Mouse (Mus musculus) embryonic facial prominence, embryonic 11.5 days (tissue): ENCODE results near the gene Prom1. TPM values are rescaled to one million over a fixed set of nuclear protein-coding genes. Genes with fewer than 3 reads are reported as not detected.

ENCODE experiments used
- ATAC-seq: fragments of 200-750 bp; cut with Nextera tagmentation; replicated peaks from 2 replicates; pipeline ENCODE4 v1.8.0; 2017; ENCODE audit warnings: low read depth; ENCODE audit not compliant: insufficient number of reproducible peaks, low FRiP score, low TSS enrichment
- DNase-seq: peaks from one replicate; pipeline ENCODE4 v3.0.0-alpha.2; 2015; ENCODE audit warnings: low spot score
- H3K27ac ChIP-seq: fragments of 300-500 bp; sonication (generic); replicated peaks from 2 replicates; pipeline ENCODE4 v1.5.1; 2014; ENCODE audit warnings: mild to moderate bottlenecking, low read depth, low read length, control low read depth
- H3K27me3 ChIP-seq: fragments of 300-500 bp; sonication (generic); 2 replicates; pipeline ENCODE4 v1.6.1; 2014; ENCODE audit warnings: mild to moderate bottlenecking, low read length, moderate library complexity, mixed read lengths; ENCODE audit not compliant: control insufficient read depth, insufficient read depth
- H3K36me3 ChIP-seq: fragments of 300-500 bp; sonication (generic); replicated peaks from 2 replicates; pipeline ENCODE4 v1.6.1; 2014; ENCODE audit warnings: low read depth, mild to moderate bottlenecking, low read length, moderate library complexity, mixed read lengths; ENCODE audit not compliant: control insufficient read depth, insufficient read depth
- H3K4me1 ChIP-seq: fragments of 300-500 bp; sonication (generic); 2 replicates; pipeline ENCODE4 v1.6.1; 2014; ENCODE audit warnings: low read length, mixed read lengths; ENCODE audit not compliant: control insufficient read depth, insufficient read depth
- H3K4me2 ChIP-seq: fragments of 300-500 bp; sonication (generic); 2 replicates; pipeline ENCODE4 v1.6.1; 2014; ENCODE audit warnings: low read depth, mild to moderate bottlenecking, control low read depth, low read length, moderate library complexity
- H3K4me3 ChIP-seq: fragments of 300-500 bp; sonication (generic); 2 replicates; pipeline ENCODE4 v1.5.1; 2014; ENCODE audit warnings: low read depth, low read length, control low read depth
- H3K9ac ChIP-seq: fragments of 300-500 bp; sonication (generic); replicated peaks from 2 replicates; pipeline ENCODE4 v1.6.1; 2014; ENCODE audit warnings: mild to moderate bottlenecking, control low read depth, low read length
- H3K9me3 ChIP-seq: fragments of 300-500 bp; sonication (generic); replicated peaks from 2 replicates; pipeline ENCODE4 v1.6.1; 2016; ENCODE audit warnings: mild to moderate bottlenecking, low read length, inconsistent platforms, mixed read lengths; ENCODE audit not compliant: control insufficient read depth
- WGBS: fragments of 180-500 bp; shearing (Covaris S2); extraction: QIAGEN DNeasy Blood & Tissue Kit; methylation state at CpG from one replicate; pipeline ENCODE4 v1.1.7; 2014; 5-methylcytosine and 5-hydroxymethylcytosine counted together
- polyA plus RNA-seq: library from polyadenylated mRNA; unstranded; fragments of >200 nt; fragmentation: Nextera tagmentation; extraction: Ambion mirVana; gene quantifications from 2 replicates; pipeline ENCODE4 v1.2.1, GENCODE M21; 2014

Prom1 gene
- polyA plus RNA-seq, 1 experiment from 2014 or later = 126 TPM

- no peak for DNase-seq
- no peak overlapping the region for H3K27ac ChIP-seq
- no peaks in the 10 kb centered on the region for H3K27me3 ChIP-seq
- H3K9me3 ChIP-seq = no peaks in the 10 kb centered on the region
- 84% methylated on average over 2 of the region's 2 CpGs for WGBS
- ATAC-seq = no peak; the same call in 1 of the 2 replicates
- no peaks in the 10 kb centered on the region for H3K4me1 ChIP-seq
- H3K9ac ChIP-seq = no peak overlapping the region
- no peak overlapping the region for H3K4me3 ChIP-seq
- H3K4me2 ChIP-seq = no peak overlapping the region
- H3K36me3 ChIP-seq = no peaks in the 10 kb centered on the region
These were observed 11.3 kb upstream of the Prom1 start for GRCm38 (mm10) chr5:44113138-44113537.

DNA sequence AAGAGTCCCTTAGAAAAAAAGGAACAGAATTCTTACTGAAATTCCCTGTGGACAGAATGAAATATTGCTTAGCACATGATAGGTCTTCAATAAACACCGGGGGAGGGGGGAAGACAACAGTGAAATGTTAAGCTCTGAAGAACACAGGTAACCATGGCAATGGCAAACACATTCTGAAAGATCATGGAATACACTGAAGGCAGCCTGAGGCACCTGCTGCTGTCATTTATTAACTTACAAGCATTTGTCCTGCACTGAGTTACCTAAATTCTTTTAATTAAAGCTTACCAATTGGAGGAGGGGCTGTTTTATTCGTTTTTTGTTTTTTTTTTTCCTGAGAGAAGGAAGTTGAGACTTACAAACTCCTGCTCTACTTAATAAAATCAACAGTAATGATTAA, 7.3 kb upstream of the Prom1 start:
- Histone ChIP-seq H3K27ac (no peak overlapping the region), H3K4me1 (no peaks in the 10 kb centered on the region), H3K27me3 (no peaks in the 10 kb centered on the region), H3K9ac (no peak overlapping the region), H3K9me3 (no peaks in the 10 kb centered on the region), H3K36me3 (no peaks in the 10 kb centered on the region), H3K4me3 (no peak overlapping the region), H3K4me2 (no peak overlapping the region)
- WGBS = 77% methylated on average over 2 of the region's 2 CpGs
- DNase-seq = no peak
- no peak for ATAC-seq

- H3K9ac ChIP-seq = no peak overlapping the region
- 84% methylated on average over 4 of the region's 4 CpGs for WGBS
- H3K4me2 ChIP-seq = no peak overlapping the region
- H3K9me3 ChIP-seq = no peaks in the 10 kb centered on the region
- no peak for DNase-seq
- ATAC-seq = no peak
- no peak overlapping the region for H3K4me3 ChIP-seq
- H3K27me3 ChIP-seq = no peaks in the 10 kb centered on the region
- no peak overlapping the region for H3K27ac ChIP-seq
- no peaks in the 10 kb centered on the region for H3K36me3 ChIP-seq
- no peaks in the 10 kb centered on the region for H3K4me1 ChIP-seq
These were observed 6.3 kb upstream of the Prom1 start for GRCm38 (mm10) chr5:44108125-44108524.

GRCm38 (mm10) chr5:44105192-44105591, 3.4 kb upstream of the Prom1 start:
- Histone ChIP-seq H3K27ac (no peak overlapping the region), H3K9ac (no peak overlapping the region), H3K4me2 (no peak overlapping the region), H3K36me3 (no peaks in the 10 kb centered on the region), H3K4me3 (no peak overlapping the region), H3K27me3 (no peaks in the 10 kb centered on the region), H3K4me1 (no peaks in the 10 kb centered on the region), H3K9me3 (no peaks in the 10 kb centered on the region)
- ATAC-seq (no peak), DNase-seq (no peak)
- WGBS = 67% methylated on average over 4 of the region's 4 CpGs

DNA sequence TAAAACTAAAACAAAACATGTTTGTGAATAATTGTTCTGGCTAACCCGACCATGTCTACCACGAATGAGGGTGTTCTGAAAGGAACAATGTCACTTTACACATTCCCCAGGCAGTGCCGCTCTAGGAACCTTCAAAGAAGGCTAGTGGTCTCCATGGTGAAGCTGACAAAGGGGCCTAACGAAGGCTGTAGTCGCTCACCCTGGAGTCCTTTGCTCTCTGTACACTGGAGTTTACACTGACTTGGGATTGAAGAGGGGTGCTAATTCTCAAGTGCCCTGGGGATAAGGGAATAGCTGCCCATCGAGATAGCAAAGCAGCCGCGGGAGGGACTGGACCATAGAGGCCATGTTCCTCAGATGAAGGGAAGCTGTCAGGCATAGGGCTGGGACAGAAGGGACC, 2.9 kb upstream of the Prom1 start:
- WGBS = 64% methylated on average over 8 of the region's 8 CpGs
- no peak for DNase-seq
- Histone ChIP-seq H3K9ac (no peak overlapping the region), H3K4me2 (no peak overlapping the region), H3K9me3 (no peaks in the 10 kb centered on the region), H3K4me1 (no peaks in the 10 kb centered on the region), H3K36me3 (no peaks in the 10 kb centered on the region), H3K4me3 (no peak overlapping the region), H3K27ac (no peak overlapping the region), H3K27me3 (no peaks in the 10 kb centered on the region)
- no peak for ATAC-seq

GRCm38 (mm10) chr5:44104120-44104519, 2.3 kb upstream of the Prom1 start:
- no peaks in the 10 kb centered on the region for H3K36me3 ChIP-seq
- H3K27me3 ChIP-seq = no peaks in the 10 kb centered on the region
- H3K4me2 ChIP-seq = no peak overlapping the region
- no peak for DNase-seq
- H3K9ac ChIP-seq = no peak overlapping the region
- H3K9me3 ChIP-seq = no peaks in the 10 kb centered on the region
- no peaks in the 10 kb centered on the region for H3K4me1 ChIP-seq
- no peak overlapping the region for H3K27ac ChIP-seq
- 86% methylated on average over 2 of the region's 2 CpGs for WGBS
- ATAC-seq = no peak
- H3K4me3 ChIP-seq = no peak overlapping the region

DNA sequence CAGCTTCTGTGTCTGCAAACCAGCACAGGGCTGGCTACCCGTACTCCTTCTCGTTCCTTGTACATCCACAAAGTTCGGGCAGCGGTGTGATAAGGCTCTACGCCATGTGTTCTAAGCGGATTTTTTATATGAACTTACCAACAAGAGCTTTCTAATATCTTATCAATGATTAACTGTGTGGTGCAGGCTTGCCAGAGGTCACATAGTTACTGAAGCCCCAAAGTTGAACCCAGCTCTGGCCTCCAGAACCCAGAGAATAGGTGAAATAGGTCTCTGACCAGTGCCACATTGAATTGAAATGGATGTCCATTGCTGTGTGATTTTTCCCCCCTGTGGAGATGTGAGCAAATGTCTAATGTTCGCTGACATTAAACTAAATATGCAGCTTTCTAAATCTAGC, 1.3 kb upstream of the Prom1 start:
- Histone ChIP-seq H3K9me3 (no peaks in the 10 kb centered on the region), H3K4me2 (no peak overlapping the region), H3K27me3 (no peaks in the 10 kb centered on the region), H3K4me1 (no peaks in the 10 kb centered on the region), H3K27ac (no peak overlapping the region), H3K9ac (no peak overlapping the region), H3K36me3 (no peaks in the 10 kb centered on the region), H3K4me3 (no peak overlapping the region)
- WGBS = 89% methylated on average over 7 of the region's 7 CpGs
- DNase-seq (no peak), ATAC-seq (no peak)

DNA sequence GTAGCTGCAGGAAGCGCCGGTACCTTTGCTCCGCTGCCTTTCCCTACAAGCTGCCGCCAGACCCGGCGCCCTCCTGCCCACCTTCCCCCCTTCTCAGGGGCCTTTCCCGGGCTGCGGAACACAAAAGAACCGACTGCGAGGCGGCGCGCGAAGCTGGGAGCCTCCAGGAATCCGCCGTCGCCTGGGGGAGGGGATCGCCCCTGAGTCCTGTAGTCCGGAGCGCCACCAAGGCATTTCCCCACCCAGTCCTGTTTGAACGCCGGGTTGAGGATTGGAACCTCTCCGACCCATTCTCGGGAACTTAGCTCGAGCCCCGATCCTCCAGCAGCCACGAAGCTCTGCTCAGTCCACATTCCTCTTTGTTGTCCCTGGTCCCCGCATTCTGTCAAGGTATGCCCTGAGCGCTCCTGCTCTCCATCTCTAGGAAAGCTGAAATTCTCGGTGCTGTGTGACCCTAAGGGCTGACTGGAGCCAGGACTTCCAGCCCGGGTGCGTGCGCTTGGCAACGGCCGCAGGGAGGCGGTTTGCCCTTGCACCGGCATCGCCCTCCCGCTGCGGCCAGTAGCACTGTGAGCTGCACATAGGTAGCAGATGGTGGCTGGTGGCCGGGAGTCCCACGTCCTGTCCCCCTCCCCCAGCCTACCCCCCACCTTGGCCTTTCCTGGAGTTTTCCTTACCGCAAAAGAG, 1.1 kb downstream of the Prom1 start:
- WGBS = 0% methylated on average over 43 of the region's 43 CpGs
- H3K27me3 ChIP-seq = no peaks in the 10 kb centered on the region
- H3K36me3 ChIP-seq = no peaks in the 10 kb centered on the region
- peak overlapping the region; percentile 88 for H3K27ac ChIP-seq
- peak; percentile 68 for ATAC-seq
- DNase-seq = peak; percentile 83
- H3K9ac ChIP-seq = peak overlapping the region; percentile 92
- H3K4me1 ChIP-seq = no peaks in the 10 kb centered on the region
- no peaks in the 10 kb centered on the region for H3K9me3 ChIP-seq
- H3K4me3 ChIP-seq = peak overlapping the region; percentile 67
- peak overlapping the region; percentile 81 for H3K4me2 ChIP-seq
